Mouse (Mus musculus) myocyte (in vitro differentiated cells): ENCODE data around the gene Tmem234.

Experiments used
- MAX ChIP-seq: IDR thresholded peaks from one replicate; pipeline ENCODE4 v1.6.1; 2011; ENCODE audit warnings: low read depth, mild to moderate bottlenecking, control low read depth
- MYOD1 ChIP-seq, 3 experiments: IDR thresholded peaks; one replicate each; pipeline ENCODE4 v1.6.1; 2011; ENCODE audit warnings: control low read depth in 2 of 3, low read depth in 2 of 3, mild to moderate bottlenecking in 2 of 3, moderate library complexity in 1 of 3; ENCODE audit not compliant: insufficient read length in 2 of 3, control insufficient read depth in 1 of 3
- MYOG ChIP-seq, 3 experiments: IDR thresholded peaks; one replicate each; pipeline ENCODE4 v1.6.1; 2011; ENCODE audit warnings: control low read depth in 2 of 3, low read depth in 2 of 3, mild to moderate bottlenecking in 2 of 3; ENCODE audit not compliant: insufficient read length in 2 of 3, control insufficient read depth in 1 of 3, insufficient read depth in 1 of 3
- POLR2A ChIP-seq: IDR thresholded peaks from one replicate; pipeline ENCODE4 v1.6.1; 2011; ENCODE audit warnings: low read depth, mild to moderate bottlenecking, control low read depth, moderate library complexity; ENCODE audit not compliant: insufficient read length
- USF1 ChIP-seq: IDR thresholded peaks from one replicate; pipeline ENCODE4 v1.6.1; 2011; ENCODE audit warnings: low read depth, mild to moderate bottlenecking, control low read depth, moderate library complexity

DNA sequence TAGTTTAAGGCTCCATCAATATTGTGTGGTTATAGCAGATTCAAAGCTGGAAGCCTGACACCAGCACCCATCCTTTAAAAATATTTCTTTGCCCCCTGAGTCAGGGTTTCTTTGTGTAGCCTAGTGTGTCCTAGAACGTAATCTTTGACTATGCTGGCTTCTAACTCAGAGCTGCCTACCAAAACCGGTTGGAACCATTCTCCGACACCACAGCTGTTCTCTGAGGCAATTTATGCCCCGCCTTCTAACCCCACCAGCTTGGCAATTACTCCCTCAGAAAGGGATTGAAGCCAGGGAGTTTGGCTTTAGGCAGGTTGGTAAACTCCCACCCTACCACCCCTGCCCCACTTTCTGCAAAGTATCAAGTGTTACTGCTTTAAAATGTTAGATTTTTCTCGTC is 41.3 kb downstream of the Tmem234 start:
- TF ChIP-seq MYOD1 (IDR thresholded peaks at IDR 0.05; ENCODE audit: control insufficient read depth in 1 of 3, insufficient read length in 2 of 3, low read depth in 2 of 3) (peak in 2 of 3 experiments; percentile 37 to 67), POLR2A (no peak), USF1 (no peak), MYOG (IDR thresholded peaks at IDR 0.05; ENCODE audit: control insufficient read depth in 1 of 3, insufficient read depth in 1 of 3, insufficient read length in 2 of 3, low read depth in 2 of 3) (peak in 2 of 3 experiments; percentile 57 to 68), MAX (no peak)
